Mouse (Mus musculus) bone marrow macrophage, adult 2 months (primary cell): Measurements from ENCODE around the gene Cpvl.

ENCODE experiments used
- CTCF ChIP-seq: IDR thresholded peaks from 2 replicates; pipeline ENCODE4 v1.5.1; 2012; ENCODE audit warnings: low read depth, mild to moderate bottlenecking, low read length, moderate library complexity
- POLR2A ChIP-seq: IDR thresholded peaks from 2 replicates; pipeline ENCODE4 v1.6.1; 2012; ENCODE audit warnings: mild to moderate bottlenecking, low read depth, low read length, borderline replicate concordance

DNA sequence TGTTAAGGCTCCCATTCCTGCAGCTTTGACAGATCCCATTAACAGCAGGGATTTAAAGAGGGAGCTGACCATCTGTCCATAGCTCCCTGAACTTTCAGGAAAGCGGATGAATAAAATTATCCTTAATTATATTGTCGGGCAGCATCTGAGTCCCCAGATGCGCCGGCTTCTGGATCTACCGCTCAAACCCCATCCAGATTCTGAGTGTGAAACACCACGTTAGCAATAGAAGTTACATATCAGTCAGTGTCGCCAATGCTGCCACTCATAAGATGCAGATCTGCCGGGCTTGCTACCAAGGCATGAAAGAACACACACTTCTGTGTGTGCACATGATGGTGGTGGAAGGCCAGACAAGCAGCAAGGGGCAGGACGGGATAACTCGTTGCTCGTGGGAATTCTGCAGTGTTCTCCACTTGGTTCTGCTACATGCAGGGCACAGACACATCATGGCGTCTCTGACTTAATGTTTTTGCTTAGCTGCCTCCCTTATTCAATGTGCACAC, 6.2 kb downstream of the Cpvl start:
- TF ChIP-seq CTCF, result no peak
- no peak for TF ChIP-seq POLR2A
